Mouse (Mus musculus) liver, embryonic 14.5 days (tissue): ENCODE measurements at regions not wholly inside any gene's neighbourhood (a gene's known extent, or its start where the extent isn't known, plus 50 kb on each side); places are given as distances from the start of the nearest gene placed in this dataset.
"Not testable (repeated sequence)": the region's sequence is repeated elsewhere in the genome, so short reads cannot be mapped to it uniquely, and the experiment has no call there.

Experiments used
- ATAC-seq: fragments of 200-750 bp; cut with Nextera tagmentation; 2 replicates; pipeline ENCODE4 v1.8.0; 2017; ENCODE audit warnings: moderate number of reproducible peaks, mild to moderate bottlenecking, moderate library complexity; ENCODE audit not compliant: insufficient read depth
- DNase-seq, 3 experiments: peaks; one replicate each; pipeline ENCODE4 v3.0.0-alpha.2; 2012 to 2013; ENCODE audit warnings: low read depth in 3 of 3, low spot score in 3 of 3
- H3K27ac ChIP-seq: fragments of 300-500 bp; sonication (generic); 2 replicates; pipeline ENCODE4 v1.5.1; 2014; ENCODE audit warnings: moderate library complexity, mild to moderate bottlenecking, control low read depth, inconsistent platforms
- H3K27me3 ChIP-seq: fragments of 300-500 bp; sonication (generic); 2 replicates; pipeline ENCODE4 v1.6.1; 2014; ENCODE audit warnings: mild to moderate bottlenecking, low read length, moderate library complexity; ENCODE audit not compliant: control insufficient read depth, insufficient read depth
- H3K36me3 ChIP-seq: fragments of 300-500 bp; sonication (generic); replicated peaks from 2 replicates; pipeline ENCODE4 v1.6.1; 2014; ENCODE audit warnings: low read depth; ENCODE audit not compliant: control insufficient read depth, insufficient read depth
- H3K4me1 ChIP-seq, 2 experiments: fragments of 200-500 bp in 1 of 2; fragments of 300-500 bp in 1 of 2; sonication (generic) in 1 of 2; replicated peaks; 2 replicates each; pipeline ENCODE4 v1.6.1; 2012 to 2014; ENCODE audit warnings: antibody characterized with exemption in 1 of 2, inconsistent platforms in 1 of 2, low read length in 1 of 2; ENCODE audit not compliant: control insufficient read depth in 2 of 2, insufficient read depth in 2 of 2
- H3K4me2 ChIP-seq: fragments of 300-500 bp; sonication (generic); 2 replicates; pipeline ENCODE4 v1.6.1; 2014; ENCODE audit warnings: low read depth, mild to moderate bottlenecking, control low read depth, moderate library complexity
- H3K4me3 ChIP-seq, 2 experiments: fragments of 200-500 bp in 1 of 2; fragments of 300-500 bp in 1 of 2; sonication (generic) in 1 of 2; 2 replicates each; pipeline ENCODE4 v1.5.1; 2012 to 2014; ENCODE audit warnings: low read depth in 2 of 2, low read length in 2 of 2, mild to moderate bottlenecking in 2 of 2, control low read depth in 1 of 2, inconsistent platforms in 1 of 2, moderate library complexity in 1 of 2; ENCODE audit not compliant: insufficient read depth in 1 of 2
- H3K9ac ChIP-seq: fragments of 300-500 bp; sonication (generic); replicated peaks from 2 replicates; pipeline ENCODE4 v1.6.1; 2014; ENCODE audit warnings: mild to moderate bottlenecking, control low read depth, moderate library complexity
- H3K9me3 ChIP-seq: fragments of 300-500 bp; sonication (generic); 2 replicates; pipeline ENCODE4 v1.6.1; 2016; ENCODE audit warnings: low read length, mixed read lengths; ENCODE audit not compliant: control insufficient read depth
- CTCF ChIP-seq: IDR thresholded peaks from 2 replicates; pipeline ENCODE4 v1.5.1; 2016; ENCODE audit warnings: antibody characterized with exemption, low read depth, control low read depth
- EP300 ChIP-seq: IDR thresholded peaks from 2 replicates; pipeline ENCODE4 v1.6.1; 2016; ENCODE audit warnings: antibody characterized with exemption, low read depth
- WGBS: fragments of 180-500 bp; shearing (Covaris S2); extraction: QIAGEN DNeasy Blood & Tissue Kit; methylation state at CpG from one replicate; pipeline ENCODE4 v1.1.7; 2014; ENCODE audit not compliant: insufficient replicate concordance; 5-methylcytosine and 5-hydroxymethylcytosine counted together

DNA sequence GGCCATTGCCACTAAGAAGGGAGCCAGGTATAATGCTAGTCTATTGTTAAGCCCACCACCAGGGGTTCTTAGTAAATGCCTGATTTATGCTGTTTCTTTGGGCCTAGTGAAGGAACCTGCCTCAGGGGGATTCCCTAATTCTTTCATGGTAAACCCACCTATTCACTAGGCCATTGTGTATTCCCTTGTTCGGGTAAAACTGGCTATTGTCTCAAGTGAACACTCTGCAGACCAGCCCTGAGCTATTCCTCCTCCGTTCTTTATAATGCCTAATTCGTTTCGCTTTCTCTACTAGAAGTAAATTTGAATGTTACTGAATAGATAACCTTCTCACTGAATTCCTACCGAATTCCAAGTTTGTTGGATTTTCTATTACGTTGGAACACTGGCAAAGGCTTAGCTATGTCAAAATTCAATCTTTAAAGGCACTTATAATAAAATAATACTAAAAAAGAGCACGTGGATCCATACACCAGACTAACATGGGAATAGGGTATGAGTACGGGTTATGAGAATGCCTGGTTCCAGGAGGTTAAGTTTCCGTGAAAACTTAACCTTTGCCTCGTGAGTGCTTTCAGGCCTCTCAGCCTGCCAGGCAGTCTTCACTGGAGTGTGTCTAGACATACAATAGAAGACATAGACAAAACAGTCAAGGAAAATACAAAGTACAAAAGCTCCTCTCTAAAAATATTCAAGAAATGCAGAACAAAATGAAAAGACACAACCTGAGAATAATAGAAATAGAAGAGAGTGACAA, 536.8 kb upstream of the Cntn5 start:
- H3K9me3 ChIP-seq, H3K4me2 ChIP-seq, H3K27ac ChIP-seq, DNase-seq, H3K9ac ChIP-seq, H3K4me3 ChIP-seq, ATAC-seq, H3K36me3 ChIP-seq, H3K4me1 ChIP-seq, H3K27me3 ChIP-seq: not testable (repeated sequence)
- WGBS: 50% methylated on average over 10 of the region's 10 CpGs

DNA sequence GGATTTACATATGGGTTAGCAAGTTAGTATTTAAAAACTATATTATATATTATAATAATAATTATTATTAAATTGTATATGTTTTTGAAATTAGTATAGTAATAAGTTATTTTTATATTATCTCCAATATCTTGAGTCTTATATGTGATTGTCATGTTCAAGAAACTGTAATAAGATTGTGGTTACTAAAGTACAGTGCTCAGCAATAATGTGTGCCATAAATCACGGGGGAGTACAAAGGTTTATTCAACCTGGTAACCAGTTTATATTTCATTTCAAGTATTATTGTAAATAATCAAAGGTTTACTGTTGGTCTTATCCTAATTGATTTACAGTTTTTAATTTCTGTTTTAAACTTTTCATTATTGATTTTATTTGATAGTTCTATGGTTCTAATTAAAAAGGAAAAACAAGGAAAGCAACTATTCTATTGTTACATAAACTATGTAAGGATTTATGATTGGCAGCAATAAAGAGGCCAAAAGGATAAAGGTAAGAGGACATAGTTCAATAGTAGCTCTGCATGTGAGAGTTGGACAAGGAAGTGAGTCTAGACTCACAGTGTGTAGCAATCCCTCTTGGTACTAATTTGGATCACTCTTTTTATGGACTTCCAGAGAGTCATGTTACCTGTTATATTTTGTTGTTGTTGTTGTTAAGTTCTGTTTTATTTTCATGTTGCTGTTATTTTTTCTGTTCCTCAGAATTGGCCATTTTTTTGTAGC, 532.0 kb upstream of the Cntn5 start:
- WGBS: 29% methylated on average over 1 of the region's 1 CpGs
- TF ChIP-seq CTCF (no peak), EP300 (no peak)
- no peak for DNase-seq

DNA sequence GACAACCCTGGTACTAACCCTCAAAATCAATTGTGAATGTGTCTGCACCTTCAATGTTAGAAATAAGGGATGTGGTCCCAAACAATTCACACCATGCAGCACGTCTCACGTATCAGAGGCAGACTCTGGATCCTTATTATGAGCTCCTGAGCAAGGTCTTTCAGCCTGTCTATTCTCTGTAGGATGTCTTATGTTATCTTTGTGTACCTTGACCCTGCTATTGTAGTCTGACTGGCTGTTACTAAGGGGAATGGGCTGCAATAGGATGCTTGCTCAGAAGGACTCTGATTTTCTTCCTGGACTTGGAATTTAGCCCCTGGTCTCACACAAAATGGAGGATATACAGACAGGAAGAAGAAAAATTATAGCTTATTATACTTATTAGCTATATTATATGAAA, 531.4 kb upstream of the Cntn5 start:
- Histone ChIP-seq H3K9ac (no peak overlapping the region), H3K4me2 (no peak overlapping the region), H3K4me1 (no peaks in the 10 kb centered on the region), H3K27me3 (no peaks in the 10 kb centered on the region), H3K36me3 (no peaks in the 10 kb centered on the region), H3K9me3 (no peaks in the 10 kb centered on the region), H3K27ac (no peak overlapping the region), H3K4me3 (no peak overlapping the region)
- DNase-seq (no peak), ATAC-seq (no peak)
- 49% methylated on average over 2 of the region's 2 CpGs for WGBS
- TF ChIP-seq EP300: no peak
- no peak for TF ChIP-seq CTCF

More for the DNA sequence above, 532.0 kb upstream of the Cntn5 start:
- Histone ChIP-seq H3K27me3 (no peaks in the 10 kb centered on the region), H3K4me2 (no peak overlapping the region), H3K9ac (no peak overlapping the region), H3K36me3 (no peaks in the 10 kb centered on the region), H3K27ac (no peak overlapping the region), H3K4me3 (no peak overlapping the region), H3K9me3 (no peaks in the 10 kb centered on the region), H3K4me1 (no peaks in the 10 kb centered on the region)
- no peak for ATAC-seq

DNA sequence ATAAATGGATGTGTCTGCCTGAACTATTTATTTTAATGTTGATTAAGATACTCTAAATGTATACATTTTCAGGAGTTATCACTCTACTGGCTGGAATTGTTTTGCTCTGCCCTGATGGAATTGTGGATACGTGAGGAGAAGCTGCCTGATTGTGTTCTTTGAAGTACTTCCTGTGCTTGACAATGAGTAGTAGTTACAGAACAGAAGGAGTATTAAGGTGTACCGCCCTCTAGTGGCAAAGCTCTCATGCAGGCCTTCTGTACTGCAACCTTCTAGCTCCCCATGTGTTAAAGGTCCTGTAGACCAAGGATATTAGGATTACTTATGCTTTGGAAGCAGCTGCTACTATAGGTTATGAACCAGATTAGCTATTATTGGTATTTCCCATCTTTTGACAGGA, 530.4 kb upstream of the Cntn5 start:
- Histone ChIP-seq H3K9ac (no peak overlapping the region), H3K4me3 (no peak overlapping the region), H3K4me2 (no peak overlapping the region), H3K27ac (no peak overlapping the region), H3K27me3 (no peaks in the 10 kb centered on the region), H3K4me1 (no peaks in the 10 kb centered on the region), H3K36me3 (no peaks in the 10 kb centered on the region), H3K9me3 (no peaks in the 10 kb centered on the region)
- DNase-seq (no peak), ATAC-seq (no peak)
- 11% methylated on average over 2 of the region's 2 CpGs for WGBS
- TF ChIP-seq CTCF (peak; percentile 32; the same call in 1 of the 2 replicates), EP300 (no peak)

DNA sequence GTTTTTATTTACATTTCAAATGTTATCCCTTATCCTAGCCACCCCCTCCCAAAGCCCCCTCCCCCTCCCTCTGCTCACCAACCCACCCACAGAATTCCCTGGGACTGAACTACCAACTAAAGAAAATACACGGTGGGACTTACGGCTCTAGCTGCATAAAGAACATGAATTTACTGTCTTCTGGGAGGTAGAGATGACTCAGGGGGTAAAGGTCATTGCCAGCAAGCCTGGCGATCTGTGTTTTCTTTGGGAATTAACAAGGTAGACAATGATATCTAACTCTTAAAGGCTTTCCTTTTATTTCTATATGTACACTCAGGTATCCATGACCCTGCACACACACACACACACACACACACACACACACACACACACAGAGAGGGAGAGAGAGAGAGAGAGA, 521.9 kb upstream of the Cntn5 start:
- no peak overlapping the region for H3K27ac ChIP-seq
- H3K9ac ChIP-seq: no peak overlapping the region
- H3K9me3 ChIP-seq: no peaks in the 10 kb centered on the region
- DNase-seq: no peak
- no peaks in the 10 kb centered on the region for H3K4me1 ChIP-seq
- no peaks in the 10 kb centered on the region for H3K27me3 ChIP-seq
- 60% methylated on average over 3 of the region's 3 CpGs for WGBS
- no peak overlapping the region for H3K4me3 ChIP-seq
- no peak overlapping the region for H3K4me2 ChIP-seq
- TF ChIP-seq CTCF (no peak), EP300 (no peak)
- no peaks in the 10 kb centered on the region for H3K36me3 ChIP-seq
- no peak for ATAC-seq
